In genomic region chr12:44601410-44602149, GRCm38 (mm10) we compare ENCODE assay signal across 8 mouse cellular contexts.
DNase-seq lines count a peak whose midpoint lies in the region; ATAC-seq and TF ChIP-seq lines count a peak whose summit lies in the region.

No protein-coding gene starts in this region.

- no peak for ATAC-seq in intestine, postnatal 0 days
- ATAC-seq in intestine, embryonic 16.5 days: no peak
- peak; percentile 58 for ATAC-seq in forebrain, embryonic 15.5 days (replicated peaks)
- ATAC-seq in hindbrain, embryonic 12.5 days (ENCODE audit: low FRiP score): 0 out of 2 replicates have a peak, but pooled peaks have one; percentile 46
- peak; percentile 12; the same call in 1 of the 2 replicates for ATAC-seq in midbrain, embryonic 14.5 days (ENCODE audit: low FRiP score, low TSS enrichment)

- peak; percentile 33 for DNase-seq in cerebellum, adult 11 months
- DNase-seq in left cerebral cortex, adult 2 months (ENCODE audit: extremely low spot score in 1 of 2, low spot score in 2 of 2): peak; percentile 54 to 67
- peak; percentile 87 for DNase-seq in midbrain, embryonic 14.5 days
- peak; percentile 25 to 75 for DNase-seq in spleen, postnatal 4 days (ENCODE audit: low spot score in 2 of 2)

- H3K27me3 ChIP-seq in intestine, postnatal 0 days (replicated peaks; ENCODE audit: control insufficient read depth, insufficient read depth, low read length): no peaks in the 10 kb centered on the region
- H3K27me3 ChIP-seq in intestine, embryonic 16.5 days (replicated peaks; ENCODE audit: control insufficient read depth, insufficient read depth, low read length): no peaks in the 10 kb centered on the region
- H3K27me3 ChIP-seq in forebrain, embryonic 15.5 days: no peaks in the 10 kb centered on the region
- H3K27me3 ChIP-seq in hindbrain, embryonic 12.5 days: no peaks in the 10 kb centered on the region
- no peaks in the 10 kb centered on the region for H3K27me3 ChIP-seq in midbrain, embryonic 14.5 days (ENCODE audit: control insufficient read depth, insufficient read depth, low read length)

- TF ChIP-seq CTCF in intestine, postnatal 0 days (IDR thresholded peaks at IDR 0.05; ENCODE audit: low read depth): peak; percentile 88
- peak; percentile 91 for TF ChIP-seq CTCF in left cerebral cortex, adult 2 months (IDR thresholded peaks at IDR 0.05)

- no peaks in the 10 kb centered on the region for H3K36me3 ChIP-seq in intestine, postnatal 0 days (ENCODE audit: control insufficient read depth, insufficient read depth)
- H3K36me3 ChIP-seq in intestine, embryonic 16.5 days (ENCODE audit: control insufficient read depth, insufficient read depth, low read length): no peaks in the 10 kb centered on the region
- 0 out of 2 replicates have a peak, but pooled peaks cover 2% of the 10 kb centered on the region for H3K36me3 ChIP-seq in forebrain, embryonic 15.5 days
- peaks cover 4% of the 10 kb centered on the region; the same call in 1 of the 2 replicates for H3K36me3 ChIP-seq in hindbrain, embryonic 12.5 days
- H3K36me3 ChIP-seq in midbrain, embryonic 14.5 days (ENCODE audit: control insufficient read depth, insufficient read depth, low read length): peaks cover 26% of the 10 kb centered on the region

- no peak overlapping the region for H3K4me3 ChIP-seq in intestine, postnatal 0 days (ENCODE audit: low read depth, low read length)
- H3K4me3 ChIP-seq in intestine, embryonic 16.5 days (ENCODE audit: low read length): no peak overlapping the region
- H3K4me3 ChIP-seq in forebrain, embryonic 15.5 days: no peak overlapping the region
- no peak overlapping the region for H3K4me3 ChIP-seq in hindbrain, embryonic 12.5 days
- no peak overlapping the region for H3K4me3 ChIP-seq in left cerebral cortex, adult 2 months
- H3K4me3 ChIP-seq in midbrain, embryonic 14.5 days (replicated peaks; ENCODE audit: low read depth, low read length): no peak overlapping the region

- 35% methylated on average over 16 of the region's 16 CpGs for WGBS in intestine, postnatal 0 days
- 40% methylated on average over 16 of the region's 16 CpGs for WGBS in intestine, embryonic 16.5 days
- 30% methylated on average over 16 of the region's 16 CpGs for WGBS in forebrain, embryonic 15.5 days
- 36% methylated on average over 16 of the region's 16 CpGs for WGBS in hindbrain, embryonic 12.5 days
- WGBS in midbrain, embryonic 14.5 days: 34% methylated on average over 16 of the region's 16 CpGs

- H3K9ac ChIP-seq in intestine, postnatal 0 days (ENCODE audit: low read depth, low read length): no peak overlapping the region
- no peak overlapping the region for H3K9ac ChIP-seq in intestine, embryonic 16.5 days (ENCODE audit: low read depth, low read length)
- no peak overlapping the region for H3K9ac ChIP-seq in forebrain, embryonic 15.5 days (replicated peaks)
- H3K9ac ChIP-seq in hindbrain, embryonic 12.5 days: no peak overlapping the region
- H3K9ac ChIP-seq in midbrain, embryonic 14.5 days (replicated peaks; ENCODE audit: low read length): no peak overlapping the region

- H3K9me3 ChIP-seq in intestine, postnatal 0 days (ENCODE audit: control insufficient read depth): no peaks in the 10 kb centered on the region
- no peaks in the 10 kb centered on the region for H3K9me3 ChIP-seq in intestine, embryonic 16.5 days (ENCODE audit: control insufficient read depth, low read length)
- no peaks in the 10 kb centered on the region for H3K9me3 ChIP-seq in forebrain, embryonic 15.5 days
- H3K9me3 ChIP-seq in hindbrain, embryonic 12.5 days (replicated peaks): no peaks in the 10 kb centered on the region
- no peaks in the 10 kb centered on the region for H3K9me3 ChIP-seq in midbrain, embryonic 14.5 days (ENCODE audit: control insufficient read depth, low read length)

- no peak overlapping the region for H3K4me2 ChIP-seq in intestine, postnatal 0 days (replicated peaks; ENCODE audit: low read depth)
- no peak overlapping the region for H3K4me2 ChIP-seq in intestine, embryonic 16.5 days (ENCODE audit: low read depth, low read length)
- H3K4me2 ChIP-seq in forebrain, embryonic 15.5 days (replicated peaks): no peak overlapping the region
- no peak overlapping the region; the same call in 1 of the 2 replicates for H3K4me2 ChIP-seq in hindbrain, embryonic 12.5 days (replicated peaks)
- no peak overlapping the region for H3K4me2 ChIP-seq in midbrain, embryonic 14.5 days (ENCODE audit: low read length)

- H3K27ac ChIP-seq in intestine, postnatal 0 days (ENCODE audit: low read depth, low read length): no peak overlapping the region
- no peak overlapping the region for H3K27ac ChIP-seq in intestine, embryonic 16.5 days (ENCODE audit: low read length)
- no peak overlapping the region for H3K27ac ChIP-seq in forebrain, embryonic 15.5 days (replicated peaks)
- no peak overlapping the region for H3K27ac ChIP-seq in hindbrain, embryonic 12.5 days
- H3K27ac ChIP-seq in left cerebral cortex, adult 2 months: no peak overlapping the region
- no peak overlapping the region for H3K27ac ChIP-seq in midbrain, embryonic 14.5 days (replicated peaks; ENCODE audit: low read depth, low read length)

- intact Hi-C loops in left cerebral cortex, adult 2 months (cut with DNase I): loop anchor here (5.0 kb wide), 2 partner anchors 586 to 786 kb away; no protein-coding TSS in a partner anchor

- H3K4me1 ChIP-seq in intestine, postnatal 0 days (replicated peaks; ENCODE audit: control insufficient read depth, insufficient read depth, low read length): no peaks in the 10 kb centered on the region
- H3K4me1 ChIP-seq in intestine, embryonic 16.5 days (ENCODE audit: control insufficient read depth, insufficient read depth, low read length): no peaks in the 10 kb centered on the region
- no peaks in the 10 kb centered on the region for H3K4me1 ChIP-seq in forebrain, embryonic 15.5 days
- 0 out of 2 replicates have a peak, but pooled peaks cover 2% of the 10 kb centered on the region for H3K4me1 ChIP-seq in hindbrain, embryonic 12.5 days
- H3K4me1 ChIP-seq in midbrain, embryonic 14.5 days (ENCODE audit: control insufficient read depth, insufficient read depth, low read length): no peaks in the 10 kb centered on the region

Comparison
In these comparisons a context has a peak if more than half of its experiments do, and no peak if none do; other contexts are left out.
1. ATAC-seq: peak in forebrain, embryonic 15.5 days (single experiment), hindbrain, embryonic 12.5 days (single experiment) and midbrain, embryonic 14.5 days (single experiment); none in intestine, postnatal 0 days (single experiment) and intestine, embryonic 16.5 days (single experiment).
2. DNase-seq: peak in every context shown above with its lines; median percentile 87 in midbrain, embryonic 14.5 days; 60 in left cerebral cortex, adult 2 months; 50 in spleen, postnatal 4 days; 33 in cerebellum, adult 11 months.